Mouse (Mus musculus) mouse embryonic stem cell (cell line): ENCODE data around the gene Fam19a3.

Experiments used
- in situ Hi-C, 2 experiments: fragments of 300-500 bp; cut with MboI; formaldehyde crosslinking; loops; 1 replicate in 1 of 2; 3 replicates in 1 of 2; pipeline ENCODE4 v1.14.3; 2019 to 2020; ENCODE audit warnings: low sequenced_read_pairs in 2 of 2, low pct_unique_long_range_greater_than_20kb in 1 of 2, mixed read lengths in 1 of 2; ENCODE audit not compliant: unreplicated experiment in 1 of 2

Fam19a3 gene

GRCm38 (mm10) chr3:104773301-104773700, 8.3 kb downstream of the Fam19a3 start:
- in situ Hi-C loops, result loop anchor here (5.0 to 25.0 kb wide), 3 partner anchors 192 to 289 kb away; partner anchors contain the start of genes 4930564D02Rik (in 1 of the 2), Cttnbp2nl (in 1 of the 2) and Wnt2b (in 1 of the 2)

- in situ Hi-C loops, result loop anchor here (5.0 to 25.0 kb wide), 3 partner anchors 193 to 291 kb away; partner anchors contain the start of genes 4930564D02Rik (in 1 of the 2), Cttnbp2nl (in 1 of the 2) and Wnt2b (in 1 of the 2)
Measured at GRCm38 (mm10) chr3:104771460-104771859, 10.2 kb downstream of the Fam19a3 start.

- in situ Hi-C loops, result loop anchor here (5.0 to 25.0 kb wide), 3 partner anchors 194 to 291 kb away; partner anchors contain the start of genes 4930564D02Rik (in 1 of the 2), Cttnbp2nl (in 1 of the 2) and Wnt2b (in 1 of the 2)
Measured at GRCm38 (mm10) chr3:104770918-104771317, 10.7 kb downstream of the Fam19a3 start.

- in situ Hi-C loops, result loop anchor here (5.0 to 25.0 kb wide), 3 partner anchors 195 to 292 kb away; partner anchors contain the start of genes 4930564D02Rik (in 1 of the 2), Cttnbp2nl (in 1 of the 2) and Wnt2b (in 1 of the 2)
Measured at GRCm38 (mm10) chr3:104770035-104770434, 11.6 kb downstream of the Fam19a3 start.

DNA sequence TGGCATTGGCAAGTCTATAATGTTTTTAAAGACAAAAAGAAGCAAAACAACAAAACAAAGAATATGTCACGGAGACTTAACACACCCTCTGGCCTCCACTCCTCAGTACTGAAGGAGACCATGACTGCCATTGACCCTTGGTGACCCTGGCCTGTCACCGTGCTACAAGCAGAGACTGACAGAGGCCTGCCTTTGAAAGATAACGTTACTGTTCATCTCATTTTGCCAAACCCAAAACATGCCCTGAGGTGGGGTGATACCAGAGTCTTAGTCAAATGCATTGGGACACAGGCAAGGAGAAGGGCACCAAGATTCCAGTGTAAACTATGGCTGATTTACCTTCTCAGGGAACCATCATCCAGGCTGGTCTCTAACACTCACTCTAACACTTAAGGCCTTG, 12.5 kb downstream of the Fam19a3 start:
- in situ Hi-C loops, result loop anchor here in 1 of 2 experiments (25.0 kb wide), 1 partner anchor 293 kb away; the partner anchor contains the start of genes 4930564D02Rik and Cttnbp2nl

DNA sequence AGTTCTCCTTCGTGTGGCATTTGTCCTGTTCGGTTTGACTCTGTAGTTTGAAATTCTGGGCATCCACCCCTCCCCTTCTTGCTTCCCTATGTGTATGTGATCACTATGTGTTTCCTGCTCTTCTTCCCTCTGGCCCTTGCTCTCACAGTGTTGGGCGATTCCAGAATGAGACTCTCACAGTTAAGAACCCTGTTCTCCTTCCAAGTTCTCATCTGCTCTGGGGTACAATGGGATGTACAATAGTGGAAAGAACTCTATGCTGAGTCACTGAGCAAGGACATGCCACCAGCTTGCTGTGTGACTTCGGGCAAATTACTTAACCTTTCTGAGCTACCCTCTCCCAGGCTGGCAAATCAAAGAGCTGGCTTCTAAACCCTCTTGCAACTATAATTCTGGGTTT, 13.9 kb downstream of the Fam19a3 start:
- in situ Hi-C loops, result loop anchor here in 1 of 2 experiments (25.0 kb wide), 1 partner anchor 295 kb away; the partner anchor contains the start of genes 4930564D02Rik and Cttnbp2nl

DNA sequence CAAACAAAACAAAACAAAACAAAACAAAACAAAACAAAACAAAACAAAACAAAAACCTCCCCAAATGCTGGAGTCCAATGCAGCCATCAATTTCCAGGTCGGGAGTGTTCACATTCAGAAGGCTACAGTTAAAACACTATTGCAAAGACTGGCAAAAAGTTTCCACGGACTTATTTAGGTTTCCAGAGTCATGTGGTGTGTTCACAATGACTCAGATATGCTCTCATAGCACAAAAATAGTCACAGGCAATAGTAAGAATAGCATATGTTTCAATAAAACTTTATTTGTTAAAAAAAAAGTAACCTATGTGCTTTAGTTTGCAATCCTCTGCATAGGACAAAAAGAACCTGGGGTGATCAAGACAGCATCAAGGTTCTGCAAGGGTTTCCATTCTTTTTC, 14.5 kb downstream of the Fam19a3 start:
- in situ Hi-C loops, result loop anchor here in 1 of 2 experiments (25.0 kb wide), 1 partner anchor 295 kb away; the partner anchor contains the start of genes 4930564D02Rik and Cttnbp2nl

DNA sequence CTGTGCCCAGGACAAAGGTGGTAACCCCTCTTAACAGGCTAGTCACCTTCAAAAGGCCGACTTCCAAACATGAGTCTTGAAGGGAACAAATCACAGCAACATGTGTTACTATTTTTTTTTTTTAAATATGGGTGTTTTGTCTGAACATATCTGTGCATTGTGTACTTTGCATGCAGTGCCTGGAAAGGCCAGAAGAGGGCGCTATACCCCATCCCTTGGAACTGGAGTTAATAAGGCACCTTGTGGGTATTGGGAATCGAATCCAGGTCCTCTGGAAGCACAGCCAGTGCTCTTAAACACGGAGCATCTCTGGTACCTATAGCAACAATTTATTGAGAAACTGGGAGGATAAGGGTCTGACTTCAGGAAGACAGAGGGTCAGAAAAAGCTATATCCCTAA, 16.6 kb downstream of the Fam19a3 start:
- in situ Hi-C loops, result loop anchor here in 1 of 2 experiments (25.0 kb wide), 1 partner anchor 297 kb away; the partner anchor contains the start of genes 4930564D02Rik and Cttnbp2nl

DNA sequence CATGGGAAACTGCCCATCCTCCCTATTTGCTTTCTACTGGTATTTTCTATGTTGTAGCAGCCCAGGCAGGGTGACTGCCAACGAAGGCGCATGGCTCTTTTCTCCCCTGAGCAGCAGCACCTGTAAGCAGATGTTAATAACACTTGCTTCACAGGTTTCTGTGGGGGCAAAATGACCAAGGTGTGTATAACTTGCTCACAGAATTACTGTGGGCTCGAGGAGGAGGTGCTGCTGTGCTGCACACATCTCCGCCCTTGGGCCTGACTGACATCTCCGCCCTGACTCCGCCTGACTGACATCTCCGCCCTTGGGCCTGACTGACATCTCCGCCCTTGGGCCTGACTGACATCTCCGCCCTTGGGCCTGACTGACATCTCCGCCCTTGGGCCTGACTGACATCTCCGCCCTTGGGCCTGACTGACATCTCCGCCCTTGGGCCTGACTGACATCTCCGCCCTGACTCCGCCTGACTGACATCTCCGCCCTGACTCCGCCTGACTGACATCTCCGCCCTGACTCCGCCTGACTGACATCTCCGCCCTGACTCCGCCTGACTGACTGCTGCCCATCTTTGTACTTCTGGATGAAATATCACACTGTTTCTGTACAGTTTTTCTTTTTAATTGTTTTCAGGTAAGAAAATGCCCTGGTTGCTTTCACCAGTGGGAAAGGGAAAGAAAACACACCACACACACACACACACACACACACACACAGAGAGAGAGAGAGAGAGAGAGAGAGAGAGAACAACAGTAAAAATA, 19.4 kb downstream of the Fam19a3 start:
- in situ Hi-C loops, result loop anchor here in 1 of 2 experiments (25.0 kb wide), 1 partner anchor 300 kb away; the partner anchor contains the start of genes 4930564D02Rik and Cttnbp2nl

DNA sequence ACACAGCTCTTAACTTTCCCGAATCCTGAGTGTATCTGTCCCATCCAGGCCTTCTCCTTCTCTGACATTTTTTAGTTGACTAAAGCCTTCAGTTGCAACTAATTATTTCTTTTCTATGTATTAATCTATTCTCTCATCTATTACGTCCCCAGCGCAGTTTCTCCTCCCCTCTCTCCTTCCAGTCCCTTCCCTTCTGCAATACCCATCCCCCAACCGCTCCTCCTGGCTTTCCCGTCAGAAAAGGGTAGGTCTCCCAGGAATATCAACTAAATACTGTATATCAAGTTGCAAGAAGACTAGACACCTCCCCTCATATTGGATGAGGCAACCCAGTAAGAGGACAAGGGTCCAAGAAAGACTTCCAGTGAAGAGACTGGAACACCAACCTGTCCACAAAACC, 22.8 kb downstream of the Fam19a3 start:
- in situ Hi-C loops, result loop anchor here in 1 of 2 experiments (25.0 kb wide), 1 partner anchor 303 kb away; the partner anchor contains the start of genes 4930564D02Rik and Cttnbp2nl

DNA sequence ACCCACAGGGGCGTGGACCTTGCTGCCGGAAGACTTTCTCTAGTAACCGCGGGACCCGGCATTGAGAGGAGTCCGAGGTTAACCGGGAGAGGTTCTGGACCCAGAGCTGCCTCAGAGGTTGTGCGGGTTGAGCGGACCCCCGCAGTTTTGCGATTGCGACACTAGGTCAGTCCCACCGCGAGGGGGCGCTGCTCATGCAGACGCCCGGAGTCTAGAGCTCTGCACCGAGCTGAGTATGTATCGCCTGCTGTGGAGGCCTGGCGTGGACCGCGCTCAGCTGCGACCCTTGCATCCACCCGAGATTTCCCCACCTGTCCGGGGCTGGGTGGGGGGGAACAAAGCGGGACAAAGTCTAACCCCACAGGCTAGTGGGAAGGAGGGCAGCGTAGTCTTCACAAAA, 23.2 kb downstream of the Fam19a3 start:
- in situ Hi-C loops, result loop anchor here in 1 of 2 experiments (25.0 kb wide), 1 partner anchor 304 kb away; the partner anchor contains the start of genes 4930564D02Rik and Cttnbp2nl

DNA sequence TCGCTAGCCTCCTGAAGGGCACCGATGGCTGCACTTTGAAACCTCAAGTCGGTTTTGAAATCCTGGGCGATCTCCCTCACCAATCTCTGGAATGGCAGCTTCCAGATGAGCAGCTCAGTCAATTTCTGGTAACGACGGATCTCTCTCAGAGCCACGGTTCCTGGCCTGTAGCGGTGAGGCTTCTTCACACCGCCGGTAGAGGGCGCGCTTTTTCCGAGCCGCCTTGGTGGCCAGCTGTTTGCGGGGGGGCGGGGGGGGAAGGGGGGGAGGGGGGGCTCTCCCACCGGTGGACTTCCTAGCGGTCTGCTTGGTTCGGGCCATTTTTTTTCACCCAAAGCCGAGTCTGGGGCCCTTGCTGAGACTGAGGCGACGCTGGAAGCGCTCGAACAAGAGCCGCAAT, 28.8 kb downstream of the Fam19a3 start:
- in situ Hi-C loops, result loop anchor here in 1 of 2 experiments (25.0 kb wide), 1 partner anchor 309 kb away; the partner anchor contains the start of genes 4930564D02Rik and Cttnbp2nl

DNA sequence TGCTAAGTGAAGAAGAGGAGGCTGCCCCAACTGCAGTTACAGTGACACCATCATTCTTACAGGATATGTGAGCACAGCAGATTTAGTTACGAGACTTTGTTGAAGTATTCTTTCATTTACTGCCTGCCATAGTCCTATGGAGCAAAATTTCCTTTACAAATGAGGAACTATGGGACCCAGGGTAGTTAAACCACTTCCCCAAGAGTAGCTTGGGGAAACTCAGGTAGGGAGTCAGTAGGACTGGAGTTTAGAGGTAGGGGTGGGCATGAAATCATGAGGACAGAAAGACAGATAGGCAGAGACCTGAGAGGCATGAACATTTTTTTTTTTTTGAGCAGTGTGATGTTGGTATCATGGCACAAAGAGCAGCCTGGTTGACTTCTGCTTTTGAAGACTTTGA, 37.8 kb downstream of the Fam19a3 start:
- in situ Hi-C loops, result no loop called here

DNA sequence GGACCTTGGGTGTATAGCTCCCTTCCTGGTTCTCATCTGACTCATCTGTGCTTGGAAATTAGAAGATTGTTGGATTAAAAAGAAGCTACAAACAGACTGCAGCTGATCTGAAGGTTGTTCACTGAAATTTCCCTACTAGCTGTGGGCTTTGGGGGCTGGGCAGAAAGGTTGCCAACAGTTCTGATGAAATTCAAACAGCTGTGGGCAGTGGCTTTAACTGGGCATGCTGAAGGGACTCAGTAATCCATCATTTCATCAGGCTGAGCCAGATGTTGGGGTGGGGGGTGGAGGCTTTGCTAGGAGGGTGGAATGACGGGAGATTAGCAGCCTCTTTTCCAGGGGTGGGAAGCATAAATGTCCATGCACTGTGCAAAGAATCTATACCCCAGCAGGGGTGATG, 38.5 kb downstream of the Fam19a3 start:
- in situ Hi-C loops, result no loop called here

- in situ Hi-C loops, result no loop called here
Measured at GRCm38 (mm10) chr3:104741954-104742353, 39.7 kb downstream of the Fam19a3 start.

GRCm38 (mm10) chr3:104734654-104735053, 47.0 kb downstream of the Fam19a3 start:
- in situ Hi-C loops, result no loop called here

GRCm38 (mm10) chr3:104732907-104733306, 48.7 kb downstream of the Fam19a3 start:
- in situ Hi-C loops, result no loop called here

- in situ Hi-C loops, result no loop called here
Measured at GRCm38 (mm10) chr3:104729270-104729839, 52.3 kb downstream of the Fam19a3 start.
